In the genomic region with DNA sequence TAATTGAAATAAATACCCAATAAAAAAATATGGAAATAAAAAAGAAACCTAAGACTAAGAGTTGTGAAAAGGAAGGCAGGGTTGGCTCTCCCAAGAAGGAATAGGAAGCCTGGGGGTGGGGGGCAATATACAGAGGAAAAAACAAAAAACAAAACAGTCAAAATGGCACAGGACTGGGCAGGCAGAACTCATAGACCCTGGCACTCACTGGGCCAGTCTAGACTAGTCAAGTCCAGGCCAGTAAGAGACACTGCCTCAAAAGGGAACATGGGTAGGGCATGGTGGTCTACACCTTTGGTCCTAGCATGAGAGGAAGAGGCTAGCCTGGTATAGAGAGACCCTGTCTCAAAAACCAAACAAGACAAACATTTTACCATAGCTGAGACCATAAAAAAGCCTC, we compare ENCODE assay signal across 16 mouse cellular contexts. TPM values are rescaled to one million over a fixed set of nuclear protein-coding genes. Genes with fewer than 3 reads are reported as not detected.
DNase-seq lines count a peak whose midpoint lies in the region; ATAC-seq and TF ChIP-seq lines count a peak whose summit lies in the region.
"Had no signal": no experiment of that assay in that cellular context is flagged by ENCODE, and none has a peak within 500 bp of the region (broad histone marks: within the 10 kb centered on the region; RNA-seq: fewer than 3 reads in every experiment).

No protein-coding gene starts in this region.

- H3K36me3 ChIP-seq in embryonic facial prominence, embryonic 12.5 days: no peaks in the 10 kb centered on the region
- H3K36me3 ChIP-seq in embryonic facial prominence, embryonic 10.5 days (replicated peaks): no peaks in the 10 kb centered on the region
- H3K36me3 ChIP-seq in kidney, postnatal 0 days (ENCODE audit: insufficient read depth, low read length): no peaks in the 10 kb centered on the region
- H3K36me3 ChIP-seq in kidney, adult 2 months (ENCODE audit: control insufficient read depth, insufficient read depth, low read length): 0 out of 2 replicates have a peak, but pooled peaks cover 1% of the 10 kb centered on the region
- no peaks in the 10 kb centered on the region for H3K36me3 ChIP-seq in hindbrain, embryonic 13.5 days
- no peaks in the 10 kb centered on the region for H3K36me3 ChIP-seq in midbrain, embryonic 16.5 days (ENCODE audit: control insufficient read depth, insufficient read depth, low read length)
- H3K36me3 ChIP-seq: embryonic facial prominence, embryonic 15.5 days; liver, embryonic 13.5 days had no signal

- TF ChIP-seq CTCF in kidney, postnatal 0 days (IDR thresholded peaks at IDR 0.05; ENCODE audit: low read depth): no peak
- no peak for TF ChIP-seq CTCF in kidney, adult 2 months (conservative IDR thresholded peaks at IDR 0.05; ENCODE audit: insufficient read depth, insufficient read length, low read depth, low read length)

- no peak for DNase-seq in embryonic facial prominence, embryonic 10.5 days (ENCODE audit: low spot score)
- DNase-seq in kidney, postnatal 0 days (ENCODE audit: low spot score): no peak
- DNase-seq in kidney, adult 2 months: no peak
- no peak for DNase-seq in left cerebral cortex, postnatal 25 days (ENCODE audit: low spot score in 2 of 2)
- no peak for DNase-seq in testis, postnatal 10 days (ENCODE audit: low spot score)

- no peak for TF ChIP-seq POLR2A in kidney, adult 2 months (IDR thresholded peaks at IDR 0.05; ENCODE audit: low read depth, low read length)

- no peak overlapping the region for H3K4me2 ChIP-seq in embryonic facial prominence, embryonic 12.5 days (replicated peaks)
- H3K4me2 ChIP-seq in kidney, postnatal 0 days (ENCODE audit: low read length): no peak overlapping the region
- no peak overlapping the region for H3K4me2 ChIP-seq in hindbrain, embryonic 13.5 days
- no peak overlapping the region for H3K4me2 ChIP-seq in midbrain, embryonic 16.5 days (ENCODE audit: low read length)
- H3K4me2 ChIP-seq: embryonic facial prominence, embryonic 15.5 days; liver, embryonic 13.5 days had no signal

- peak; percentile 55; the same call in 1 of the 2 replicates for ATAC-seq in embryonic facial prominence, embryonic 12.5 days (ENCODE audit: insufficient number of reproducible peaks, insufficient read depth, low FRiP score, low TSS enrichment)
- 0 out of 2 replicates have a peak, but pooled peaks have one; percentile 46 for ATAC-seq in kidney, postnatal 0 days (replicated peaks; ENCODE audit: low FRiP score, low read depth)
- peak; percentile 75 for ATAC-seq in hindbrain, embryonic 13.5 days (ENCODE audit: low FRiP score)
- peak; percentile 61 for ATAC-seq in midbrain, embryonic 16.5 days
- ATAC-seq: Patski had no signal

- H3K9ac ChIP-seq in embryonic facial prominence, embryonic 12.5 days: no peak overlapping the region
- H3K9ac ChIP-seq in kidney, postnatal 0 days (ENCODE audit: low read depth, low read length): no peak overlapping the region
- H3K9ac ChIP-seq in hindbrain, embryonic 13.5 days: no peak overlapping the region
- H3K9ac ChIP-seq in midbrain, embryonic 16.5 days (ENCODE audit: low read depth, low read length): no peak overlapping the region
- H3K9ac ChIP-seq: embryonic facial prominence, embryonic 15.5 days; liver, embryonic 13.5 days had no signal

- no peaks in the 10 kb centered on the region for H3K9me3 ChIP-seq in embryonic facial prominence, embryonic 12.5 days
- no peaks in the 10 kb centered on the region for H3K9me3 ChIP-seq in embryonic facial prominence, embryonic 10.5 days
- no peaks in the 10 kb centered on the region for H3K9me3 ChIP-seq in kidney, postnatal 0 days (replicated peaks; ENCODE audit: low read length)
- no peaks in the 10 kb centered on the region for H3K9me3 ChIP-seq in hindbrain, embryonic 13.5 days
- no peaks in the 10 kb centered on the region for H3K9me3 ChIP-seq in midbrain, embryonic 16.5 days (replicated peaks; ENCODE audit: control insufficient read depth, low read length, poor library complexity, severe bottlenecking)
- H3K9me3 ChIP-seq: embryonic facial prominence, embryonic 15.5 days; liver, embryonic 13.5 days had no signal

- H3K4me1 ChIP-seq in embryonic facial prominence, embryonic 12.5 days: no peaks in the 10 kb centered on the region
- H3K4me1 ChIP-seq in embryonic facial prominence, embryonic 10.5 days: no peaks in the 10 kb centered on the region
- no peaks in the 10 kb centered on the region for H3K4me1 ChIP-seq in kidney, postnatal 0 days (replicated peaks; ENCODE audit: insufficient read depth, low read length)
- no peaks in the 10 kb centered on the region for H3K4me1 ChIP-seq in kidney, adult 2 months (ENCODE audit: control insufficient read depth, insufficient read depth, low read length)
- no peaks in the 10 kb centered on the region for H3K4me1 ChIP-seq in hindbrain, embryonic 13.5 days (replicated peaks)
- no peaks in the 10 kb centered on the region for H3K4me1 ChIP-seq in midbrain, embryonic 16.5 days (ENCODE audit: control insufficient read depth, insufficient read depth, low read length)
- H3K4me1 ChIP-seq: embryonic facial prominence, embryonic 15.5 days; liver, embryonic 13.5 days had no signal

- intact Hi-C loops in left cerebral cortex, postnatal 25 days (cut with DNase I): loop anchor here (1.0 to 5.0 kb wide), 3 partner anchors 132 to 318 kb away; no protein-coding TSS in a partner anchor

- H3K4me3 ChIP-seq in embryonic facial prominence, embryonic 12.5 days: no peak overlapping the region
- no peak overlapping the region for H3K4me3 ChIP-seq in embryonic facial prominence, embryonic 10.5 days
- H3K4me3 ChIP-seq in kidney, postnatal 0 days (replicated peaks; ENCODE audit: low read depth, low read length): no peak overlapping the region
- no peak overlapping the region for H3K4me3 ChIP-seq in kidney, adult 2 months (ENCODE audit: insufficient read depth, low read depth, low read length)
- no peak overlapping the region for H3K4me3 ChIP-seq in hindbrain, embryonic 13.5 days
- H3K4me3 ChIP-seq in midbrain, embryonic 16.5 days (ENCODE audit: low read depth, low read length): no peak overlapping the region
- H3K4me3 ChIP-seq: embryonic facial prominence, embryonic 15.5 days; liver, embryonic 13.5 days; myocyte had no signal

- H3K27me3 ChIP-seq in embryonic facial prominence, embryonic 12.5 days: no peaks in the 10 kb centered on the region
- no peaks in the 10 kb centered on the region for H3K27me3 ChIP-seq in embryonic facial prominence, embryonic 10.5 days (replicated peaks; ENCODE audit: low read depth, poor library complexity, severe bottlenecking)
- H3K27me3 ChIP-seq in kidney, postnatal 0 days (ENCODE audit: insufficient read depth, low read length): no peaks in the 10 kb centered on the region
- no peaks in the 10 kb centered on the region for H3K27me3 ChIP-seq in kidney, adult 2 months (replicated peaks; ENCODE audit: control insufficient read depth, insufficient read depth, low read length)
- H3K27me3 ChIP-seq in hindbrain, embryonic 13.5 days: no peaks in the 10 kb centered on the region
- H3K27me3 ChIP-seq in midbrain, embryonic 16.5 days (ENCODE audit: control insufficient read depth, insufficient read depth, low read depth, low read length): no peaks in the 10 kb centered on the region
- H3K27me3 ChIP-seq: embryonic facial prominence, embryonic 15.5 days; liver, embryonic 13.5 days; Patski had no signal

- H3K27ac ChIP-seq in embryonic facial prominence, embryonic 12.5 days: no peak overlapping the region
- H3K27ac ChIP-seq in embryonic facial prominence, embryonic 10.5 days (replicated peaks): no peak overlapping the region
- H3K27ac ChIP-seq in kidney, postnatal 0 days: no peak overlapping the region
- H3K27ac ChIP-seq in kidney, adult 2 months (ENCODE audit: insufficient read depth, low read depth, low read length): no peak overlapping the region
- no peak overlapping the region for H3K27ac ChIP-seq in hindbrain, embryonic 13.5 days
- no peak overlapping the region for H3K27ac ChIP-seq in midbrain, embryonic 16.5 days (ENCODE audit: low read length)
- H3K27ac ChIP-seq: embryonic facial prominence, embryonic 15.5 days; liver, embryonic 13.5 days; macrophage; stomach, postnatal 0 days had no signal

RNA-seq across cellular contexts. Expression of a gene that starts 26.6 kb away (rescaled TPM):
- polyA plus RNA-seq in embryonic facial prominence, embryonic 12.5 days (2016; fragmentation: Nextera tagmentation; extraction: Ambion mirVana): 723 and 760 TPM in 2 replicates
- 888 and 890 TPM in 2 replicates for polyA plus RNA-seq in embryonic facial prominence, embryonic 10.5 days (2016; fragmentation: Nextera tagmentation; extraction: Ambion mirVana)
- 422 and 451 TPM in 2 replicates for polyA plus RNA-seq in kidney, postnatal 0 days (2015; fragmentation: Nextera tagmentation; extraction: Ambion mirVana)
- 26.5 and 34.3 TPM in 2 replicates for polyA plus RNA-seq in kidney, adult 2 months (2012; rRNA removed)
- 480 and 495 TPM in 2 replicates for polyA plus RNA-seq in hindbrain, embryonic 13.5 days (2015; fragmentation: Nextera tagmentation; extraction: Ambion mirVana)
- polyA plus RNA-seq in midbrain, embryonic 16.5 days (2015; fragmentation: Nextera tagmentation; extraction: Ambion mirVana): 395 and 441 TPM in 2 replicates
- total RNA-seq in left cerebral cortex, postnatal 25 days (2021): 100 to 1,000 TPM; 109 to 111 TPM

RNA-seq across cellular contexts. Expression of a gene that starts 26.8 kb away (rescaled TPM):
- 0.10 TPM in 2 replicates for polyA plus RNA-seq in embryonic facial prominence, embryonic 12.5 days (2016; fragmentation: Nextera tagmentation; extraction: Ambion mirVana)
- 0.14 and 0.15 TPM in 2 replicates for polyA plus RNA-seq in embryonic facial prominence, embryonic 10.5 days (2016; fragmentation: Nextera tagmentation; extraction: Ambion mirVana)
- polyA plus RNA-seq in kidney, postnatal 0 days (2015; fragmentation: Nextera tagmentation; extraction: Ambion mirVana): not detected in 2 replicates
- 0.04 and 0.05 TPM in 2 replicates for polyA plus RNA-seq in kidney, adult 2 months (2012; rRNA removed)
- polyA plus RNA-seq in hindbrain, embryonic 13.5 days (2015; fragmentation: Nextera tagmentation; extraction: Ambion mirVana): 0.17 and 0.18 TPM in 2 replicates
- polyA plus RNA-seq in midbrain, embryonic 16.5 days (2015; fragmentation: Nextera tagmentation; extraction: Ambion mirVana): 0.11 and 0.30 TPM in 2 replicates
- total RNA-seq in left cerebral cortex, postnatal 25 days (2021): under 1 TPM in 1 of 2 experiments, not detected in 1; 0.28 TPM
- total RNA-seq: adrenal gland, adult 18-20 months; granulocyte monocyte progenitor cell, adult 5-6 weeks had no signal
- polyA plus RNA-seq: liver, embryonic 13.5 days; macrophage had no signal

RNA-seq across cellular contexts. Expression of a gene that starts 43.8 kb away (rescaled TPM):
- polyA plus RNA-seq in embryonic facial prominence, embryonic 12.5 days (2016; fragmentation: Nextera tagmentation; extraction: Ambion mirVana): 33.7 and 34.7 TPM in 2 replicates
- polyA plus RNA-seq in embryonic facial prominence, embryonic 10.5 days (2016; fragmentation: Nextera tagmentation; extraction: Ambion mirVana): 56.2 and 59.7 TPM in 2 replicates
- 29.7 and 32.1 TPM in 2 replicates for polyA plus RNA-seq in kidney, postnatal 0 days (2015; fragmentation: Nextera tagmentation; extraction: Ambion mirVana)
- 2.5 and 2.9 TPM in 2 replicates for polyA plus RNA-seq in kidney, adult 2 months (2012; rRNA removed)
- 21.0 and 22.9 TPM in 2 replicates for polyA plus RNA-seq in hindbrain, embryonic 13.5 days (2015; fragmentation: Nextera tagmentation; extraction: Ambion mirVana)
- polyA plus RNA-seq in midbrain, embryonic 16.5 days (2015; fragmentation: Nextera tagmentation; extraction: Ambion mirVana): 17.2 and 18.2 TPM in 2 replicates
- total RNA-seq in left cerebral cortex, postnatal 25 days (2021): 1 to 10 TPM; 4.1 to 5.5 TPM

RNA-seq across cellular contexts. Expression of a gene that starts 53.2 kb away (rescaled TPM):
- polyA plus RNA-seq in embryonic facial prominence, embryonic 12.5 days (2016; fragmentation: Nextera tagmentation; extraction: Ambion mirVana): 19.0 and 23.3 TPM in 2 replicates
- polyA plus RNA-seq in embryonic facial prominence, embryonic 10.5 days (2016; fragmentation: Nextera tagmentation; extraction: Ambion mirVana): 13.8 and 17.6 TPM in 2 replicates
- polyA plus RNA-seq in kidney, postnatal 0 days (2015; fragmentation: Nextera tagmentation; extraction: Ambion mirVana): 25.4 and 29.7 TPM in 2 replicates
- polyA plus RNA-seq in kidney, adult 2 months (2012; rRNA removed): 115 and 124 TPM in 2 replicates
- 2.0 and 2.4 TPM in 2 replicates for polyA plus RNA-seq in hindbrain, embryonic 13.5 days (2015; fragmentation: Nextera tagmentation; extraction: Ambion mirVana)
- 1.4 and 2.0 TPM in 2 replicates for polyA plus RNA-seq in midbrain, embryonic 16.5 days (2015; fragmentation: Nextera tagmentation; extraction: Ambion mirVana)
- 1 to 10 TPM; 1.8 to 2.2 TPM for total RNA-seq in left cerebral cortex, postnatal 25 days (2021)

Comparison
In these comparisons a context has a peak if more than half of its experiments do, and no peak if none do; other contexts are left out.
1. RNA of a gene that starts 26.6 kb away (polyA plus RNA-seq): 888 to 890 TPM in embryonic facial prominence, embryonic 10.5 days, 723 to 760 TPM in embryonic facial prominence, embryonic 12.5 days, 480 to 495 TPM in hindbrain, embryonic 13.5 days, 422 to 451 TPM in kidney, postnatal 0 days and 395 to 441 TPM in midbrain, embryonic 16.5 days; 26.5 to 34.3 TPM in kidney, adult 2 months; every median in the first group is over 10 times any median in the second.
2. Peak in every context shown above with its lines, with median percentiles within 50 percentile points of each other: ATAC-seq.